Mouse (Mus musculus) midbrain, embryonic 14.5 days (tissue): Measurements from ENCODE around the gene Gm20388. TPM values are rescaled to one million over a fixed set of nuclear protein-coding genes. Genes with fewer than 3 reads are reported as not detected.
"Not testable (repeated sequence)": the region's sequence is repeated elsewhere in the genome, so short reads cannot be mapped to it uniquely, and the experiment has no call there.

Source experiments
- ATAC-seq: fragments of 200-750 bp; cut with Nextera tagmentation; 2 replicates; pipeline ENCODE4 v1.8.0; 2017; ENCODE audit warnings: moderate number of reproducible peaks, moderate library complexity; ENCODE audit not compliant: low FRiP score, low TSS enrichment
- DNase-seq: peaks from one replicate; pipeline ENCODE4 v3.0.0-alpha.2; 2015
- H3K27ac ChIP-seq: fragments of 300-500 bp; sonication (generic); replicated peaks from 2 replicates; pipeline ENCODE4 v1.5.1; 2014; ENCODE audit warnings: mild to moderate bottlenecking, low read depth, low read length, moderate library complexity
- H3K27me3 ChIP-seq: fragments of 300-500 bp; sonication (generic); 2 replicates; pipeline ENCODE4 v1.6.1; 2014; ENCODE audit warnings: low read length, control low read depth, mixed read lengths; ENCODE audit not compliant: control insufficient read depth, insufficient read depth
- H3K36me3 ChIP-seq: fragments of 300-500 bp; sonication (generic); 2 replicates; pipeline ENCODE4 v1.6.1; 2014; ENCODE audit warnings: low read length, control low read depth; ENCODE audit not compliant: control insufficient read depth, insufficient read depth
- H3K4me1 ChIP-seq: fragments of 300-500 bp; sonication (generic); 2 replicates; pipeline ENCODE4 v1.6.1; 2014; ENCODE audit warnings: mild to moderate bottlenecking, antibody characterized with exemption, low read length, control low read depth; ENCODE audit not compliant: control insufficient read depth, insufficient read depth
- H3K4me2 ChIP-seq: fragments of 300-500 bp; sonication (generic); 2 replicates; pipeline ENCODE4 v1.6.1; 2014; ENCODE audit warnings: mild to moderate bottlenecking, low read length, moderate library complexity
- H3K4me3 ChIP-seq: fragments of 300-500 bp; sonication (generic); replicated peaks from 2 replicates; pipeline ENCODE4 v1.5.1; 2014; ENCODE audit warnings: low read depth, low read length
- H3K9ac ChIP-seq: fragments of 300-500 bp; sonication (generic); replicated peaks from 2 replicates; pipeline ENCODE4 v1.6.1; 2014; ENCODE audit warnings: mild to moderate bottlenecking, low read length, moderate library complexity
- H3K9me3 ChIP-seq: fragments of 300-500 bp; sonication (generic); 2 replicates; pipeline ENCODE4 v1.6.1; 2016; ENCODE audit warnings: low read length, control low read depth, mixed read lengths; ENCODE audit not compliant: control insufficient read depth
- WGBS: fragments of 180-500 bp; shearing (Covaris S2); extraction: QIAGEN DNeasy Blood & Tissue Kit; methylation state at CpG from one replicate; pipeline ENCODE4 v1.1.7; 2014; 5-methylcytosine and 5-hydroxymethylcytosine counted together
- polyA plus RNA-seq: library from polyadenylated mRNA; unstranded; fragments of >200 nt; fragmentation: Nextera tagmentation; extraction: Ambion mirVana; gene quantifications from 2 replicates; pipeline ENCODE4 v1.2.1, GENCODE M21; 2014

The Gm20388 gene
- polyA plus RNA-seq, 1 experiment from 2014 or later = 4.1 TPM

GRCm38 (mm10) chr8:120783781-120784180, 873.1 kb downstream of the Gm20388 start:
- H3K27ac ChIP-seq = no peak overlapping the region
- H3K9ac ChIP-seq = no peak overlapping the region
- no peak overlapping the region for H3K4me3 ChIP-seq
- no peak overlapping the region for H3K4me2 ChIP-seq
- DNase-seq (no peak), ATAC-seq (no peak)
- H3K9me3 ChIP-seq = no peaks in the 10 kb centered on the region
- H3K27me3 ChIP-seq = no peaks in the 10 kb centered on the region
- no peaks in the 10 kb centered on the region for H3K4me1 ChIP-seq
- 83% methylated on average over 4 of the region's 4 CpGs for WGBS
- H3K36me3 ChIP-seq = no peaks in the 10 kb centered on the region

GRCm38 (mm10) chr8:120786753-120787152, 876.1 kb downstream of the Gm20388 start:
- WGBS = 88% methylated on average over 4 of the region's 4 CpGs
- H3K36me3 ChIP-seq = no peaks in the 10 kb centered on the region
- H3K27me3 ChIP-seq = no peaks in the 10 kb centered on the region
- H3K4me3 ChIP-seq = no peak overlapping the region
- no peak overlapping the region for H3K4me2 ChIP-seq
- DNase-seq (no peak), ATAC-seq (no peak)
- no peak overlapping the region for H3K9ac ChIP-seq
- H3K27ac ChIP-seq = no peak overlapping the region
- H3K4me1 ChIP-seq = no peaks in the 10 kb centered on the region
- H3K9me3 ChIP-seq = no peaks in the 10 kb centered on the region

- Histone ChIP-seq H3K36me3 (no peaks in the 10 kb centered on the region), H3K9ac (no peak overlapping the region), H3K4me3 (no peak overlapping the region), H3K27ac (no peak overlapping the region), H3K4me1 (no peaks in the 10 kb centered on the region), H3K27me3 (no peaks in the 10 kb centered on the region), H3K9me3 (no peaks in the 10 kb centered on the region), H3K4me2 (no peak overlapping the region)
- ATAC-seq (no peak), DNase-seq (no peak)
- 47% methylated on average over 5 of the region's 5 CpGs for WGBS
These were observed 877.0 kb downstream of the Gm20388 start for GRCm38 (mm10) chr8:120787631-120788030.

- no peaks in the 10 kb centered on the region for H3K27me3 ChIP-seq
- H3K36me3 ChIP-seq = no peaks in the 10 kb centered on the region
- H3K4me1 ChIP-seq = no peaks in the 10 kb centered on the region
- WGBS = 83% methylated on average over 15 of the region's 15 CpGs
- DNase-seq (no peak), ATAC-seq (no peak)
- no peak overlapping the region for H3K4me2 ChIP-seq
- H3K4me3 ChIP-seq = no peak overlapping the region
- no peaks in the 10 kb centered on the region for H3K9me3 ChIP-seq
- H3K27ac ChIP-seq = no peak overlapping the region
- no peak overlapping the region for H3K9ac ChIP-seq
These were observed 882.1 kb downstream of the Gm20388 start for GRCm38 (mm10) chr8:120792710-120793109.

GRCm38 (mm10) chr8:120795944-120796635, 885.4 kb downstream of the Gm20388 start:
- 0 out of 2 replicates have a peak, but pooled peaks cover 2% of the 10 kb centered on the region for H3K4me1 ChIP-seq
- H3K27me3 ChIP-seq = no peaks in the 10 kb centered on the region
- 45% methylated on average over 9 of the region's 9 CpGs for WGBS
- ATAC-seq (no peak), DNase-seq (peak; percentile 92)
- H3K4me3 ChIP-seq = no peak overlapping the region
- H3K4me2 ChIP-seq = no peak overlapping the region
- H3K27ac ChIP-seq = no peak overlapping the region
- no peaks in the 10 kb centered on the region for H3K9me3 ChIP-seq
- H3K9ac ChIP-seq = no peak overlapping the region
- H3K36me3 ChIP-seq = no peaks in the 10 kb centered on the region

GRCm38 (mm10) chr8:120797019-120797727, 886.5 kb downstream of the Gm20388 start:
- ATAC-seq (no peak), DNase-seq (no peak)
- 88% methylated on average over 9 of the region's 9 CpGs for whole genome bisulfite sequencing
- no peaks in the 10 kb centered on the region for H3K36me3 ChIP-seq
- H3K27ac ChIP-seq = no peak overlapping the region
- H3K9ac ChIP-seq = no peak overlapping the region
- no peak overlapping the region for H3K4me2 ChIP-seq
- H3K27me3 ChIP-seq = no peaks in the 10 kb centered on the region
- H3K4me1 ChIP-seq = 0 out of 2 replicates have a peak, but pooled peaks cover 2% of the 10 kb centered on the region
- no peak overlapping the region for H3K4me3 ChIP-seq
- H3K9me3 ChIP-seq = no peaks in the 10 kb centered on the region

- Histone ChIP-seq H3K36me3 (no peaks in the 10 kb centered on the region), H3K9me3 (no peaks in the 10 kb centered on the region), H3K9ac (0 out of 2 replicates have a peak overlapping the region, but pooled peaks have one; percentile 23), H3K27ac (no peak overlapping the region), H3K4me1 (0 out of 2 replicates have a peak, but pooled peaks cover 2% of the 10 kb centered on the region), H3K4me3 (no peak overlapping the region), H3K4me2 (peak overlapping the region; percentile 41), H3K27me3 (no peaks in the 10 kb centered on the region)
- DNase-seq (peak; percentile 76), ATAC-seq (no peak)
- 5% methylated on average over 17 of the region's 17 CpGs for WGBS
These were observed 889.7 kb downstream of the Gm20388 start for GRCm38 (mm10) chr8:120800308-120800865.

- ATAC-seq, H3K9ac ChIP-seq, H3K27me3 ChIP-seq, H3K4me3 ChIP-seq, DNase-seq, H3K4me1 ChIP-seq, H3K36me3 ChIP-seq, H3K27ac ChIP-seq, H3K9me3 ChIP-seq, H3K4me2 ChIP-seq: not testable (repeated sequence)
- WGBS = 59% methylated on average over 6 of the region's 6 CpGs
These were observed 893.2 kb downstream of the Gm20388 start for GRCm38 (mm10) chr8:120803661-120804375.
